Mouse (Mus musculus): ENCODE results near the gene Ppp6r3.
"Not testable (repeated sequence)": the region's sequence is repeated elsewhere in the genome, so short reads cannot be mapped to it uniquely, and the experiment has no call there.

Gene Ppp6r3

DNA sequence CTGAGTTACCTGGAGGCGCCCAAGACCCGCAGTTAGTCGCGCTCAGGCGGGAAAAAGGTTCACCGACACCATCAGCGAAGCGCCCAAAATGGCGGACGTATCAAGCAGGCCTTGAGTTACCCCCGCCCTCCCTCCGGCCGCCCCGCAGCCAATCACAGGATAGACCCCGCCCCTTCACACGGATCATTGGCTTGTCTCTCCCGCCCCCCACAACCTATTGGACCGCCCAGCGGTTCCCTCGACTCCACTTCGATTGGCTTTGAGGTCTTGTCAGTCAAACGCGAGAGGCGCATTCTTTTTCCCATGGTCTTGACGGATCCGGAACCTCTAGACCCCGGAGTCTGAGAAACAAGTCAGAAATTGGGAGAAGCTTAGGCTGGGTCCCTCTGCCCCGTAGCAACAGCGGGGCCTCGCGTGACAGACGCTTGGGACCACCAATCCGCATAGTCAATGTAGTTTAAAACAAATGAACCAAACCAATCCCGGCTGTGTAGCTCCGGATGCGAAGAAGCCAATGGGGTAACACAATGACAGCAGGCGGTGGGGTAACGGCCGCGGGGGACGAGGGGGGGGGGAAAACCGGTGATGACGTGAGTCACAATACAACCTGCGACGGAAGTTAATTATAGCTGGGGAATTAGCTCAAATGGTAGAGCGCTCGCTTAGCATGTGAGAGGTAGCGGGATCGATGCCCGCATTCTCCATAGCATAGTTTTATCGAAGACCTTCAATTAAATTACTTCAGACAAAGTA, at the start of gene Ppp6r3:
TSS of gene Ppp6r3 (minus strand) at position 118 of the 753 bp plus-strand sequence.
- DNase-seq = peak; percentile 100

- DNase-seq = no peak
Measured at GRCm38 (mm10) chr19:3625111-3625510, 49.6 kb upstream of the Ppp6r3 start.

DNA sequence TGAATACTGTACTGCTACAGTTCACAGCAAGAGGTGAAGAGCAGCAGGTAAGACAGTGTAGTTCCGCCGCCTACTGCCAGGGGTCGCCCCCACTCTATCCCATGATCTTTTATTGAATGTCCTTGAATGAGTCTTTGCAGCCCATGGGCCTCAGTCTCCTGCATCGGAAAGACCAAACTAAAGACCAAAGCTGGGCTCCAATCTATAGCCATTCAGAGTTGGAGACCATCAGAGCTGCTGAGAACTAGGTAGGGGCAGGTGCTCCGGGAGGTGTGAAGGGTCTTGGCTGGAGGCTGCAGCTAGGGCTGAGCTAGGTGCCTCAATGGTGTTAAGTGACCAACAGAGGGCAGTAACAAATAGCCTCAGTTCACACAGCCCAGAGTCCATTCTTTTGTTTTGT, 48.3 kb upstream of the Ppp6r3 start:
- no peak for DNase-seq

- DNase-seq = no peak
Measured at GRCm38 (mm10) chr19:3623294-3623693, 47.7 kb upstream of the Ppp6r3 start.

- DNase-seq = no peak
Measured at GRCm38 (mm10) chr19:3620871-3621270, 45.3 kb upstream of the Ppp6r3 start.

DNA sequence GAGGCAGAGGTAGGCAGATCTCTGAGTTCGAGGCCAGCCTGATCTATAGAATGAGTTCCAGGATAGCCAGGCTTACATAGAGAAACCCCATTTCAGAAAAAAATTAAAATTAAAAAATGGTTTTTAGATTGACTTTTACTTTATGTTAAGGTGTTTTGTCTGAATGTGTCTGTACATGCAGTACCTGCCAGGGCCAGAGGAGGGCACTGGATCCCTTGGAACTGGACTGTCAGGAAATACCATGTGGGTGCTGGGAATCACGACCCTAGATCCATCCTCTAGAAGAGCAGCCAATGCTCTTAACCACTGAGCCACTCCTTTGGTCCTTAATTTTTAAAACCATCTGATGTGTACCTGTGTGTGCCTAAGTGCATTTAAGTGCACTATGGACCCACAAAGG, 43.8 kb upstream of the Ppp6r3 start:
- no peak for DNase-seq

DNA sequence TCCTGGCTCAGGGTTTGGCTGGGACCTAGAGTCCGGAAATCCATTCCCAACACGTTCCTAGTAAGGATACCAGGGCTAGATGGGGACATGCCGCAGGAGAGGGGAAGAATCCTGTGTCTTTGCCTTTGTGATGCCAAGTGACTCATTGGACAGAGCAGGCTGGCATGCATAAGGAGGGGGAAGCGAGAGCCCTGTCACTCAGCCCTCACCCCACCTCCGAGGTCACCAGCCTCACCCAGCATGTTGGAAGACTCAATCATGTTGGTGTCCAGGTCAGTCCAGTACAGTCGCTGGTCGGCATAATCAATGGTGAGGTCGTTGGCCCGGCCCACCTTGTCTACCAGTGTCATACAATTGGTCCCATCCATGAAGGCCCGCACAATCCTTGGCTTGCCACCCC, 38.4 kb upstream of the Ppp6r3 start:
- DNase-seq = no peak

DNA sequence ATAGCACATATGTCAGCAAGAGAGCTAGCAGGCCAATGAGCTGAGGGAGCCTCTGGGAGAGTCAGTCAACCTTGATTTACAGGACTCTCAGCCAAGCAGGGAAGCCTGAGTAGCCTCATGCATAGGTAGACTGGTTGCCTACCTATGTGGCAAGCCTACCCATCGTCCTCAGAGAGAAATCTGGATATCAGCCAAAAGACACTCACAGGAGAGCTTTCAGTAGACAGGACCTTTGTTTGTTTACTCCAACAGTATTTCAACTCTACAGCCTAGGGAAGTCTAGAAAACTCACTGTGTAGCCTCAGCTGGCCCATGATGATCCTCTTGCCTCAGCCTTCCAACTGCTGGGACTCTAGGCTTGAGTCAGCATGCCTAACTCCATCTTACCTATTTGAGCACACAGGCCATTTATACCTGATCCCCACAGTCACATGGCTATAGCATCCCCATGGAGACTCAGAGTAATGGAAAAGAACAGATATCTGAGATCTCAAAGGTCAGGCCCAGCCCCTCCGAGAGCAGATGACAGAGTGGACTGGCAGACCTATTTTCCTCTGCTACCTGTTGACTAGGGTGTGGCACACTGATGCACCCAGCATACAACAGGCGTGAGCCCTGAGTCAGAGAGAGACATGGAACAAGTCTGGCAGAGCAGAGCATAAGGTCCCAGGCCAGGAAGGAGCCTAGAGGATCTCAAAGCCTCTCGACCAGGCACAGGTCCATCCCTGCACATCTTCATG, 37.2 kb upstream of the Ppp6r3 start:
- DNase-seq = no peak

DNA sequence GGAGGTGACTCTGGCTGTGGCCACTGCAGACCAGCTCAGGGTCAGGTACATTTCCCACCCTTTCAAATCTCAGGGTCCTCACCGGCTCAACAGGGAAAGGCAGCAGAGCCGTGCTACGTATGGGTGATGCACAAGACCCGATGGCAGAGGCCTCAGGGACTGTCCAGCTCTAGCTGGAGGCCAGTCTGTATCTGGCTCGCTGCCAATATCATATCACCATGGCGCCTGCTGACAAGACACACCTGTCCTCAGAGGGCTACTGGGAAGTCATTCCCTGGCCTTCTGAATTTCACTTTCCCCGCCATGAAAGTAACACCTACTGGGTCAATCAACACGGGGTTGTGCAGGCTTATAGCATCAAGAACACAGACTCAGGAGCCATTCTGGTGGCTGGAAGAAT, 36.2 kb upstream of the Ppp6r3 start:
- DNase-seq = peak; percentile 89

- DNase-seq = no peak
Measured at GRCm38 (mm10) chr19:3610886-3611285, 35.3 kb upstream of the Ppp6r3 start.

GRCm38 (mm10) chr19:3609826-3610225, 34.3 kb upstream of the Ppp6r3 start:
- no peak for DNase-seq

DNA sequence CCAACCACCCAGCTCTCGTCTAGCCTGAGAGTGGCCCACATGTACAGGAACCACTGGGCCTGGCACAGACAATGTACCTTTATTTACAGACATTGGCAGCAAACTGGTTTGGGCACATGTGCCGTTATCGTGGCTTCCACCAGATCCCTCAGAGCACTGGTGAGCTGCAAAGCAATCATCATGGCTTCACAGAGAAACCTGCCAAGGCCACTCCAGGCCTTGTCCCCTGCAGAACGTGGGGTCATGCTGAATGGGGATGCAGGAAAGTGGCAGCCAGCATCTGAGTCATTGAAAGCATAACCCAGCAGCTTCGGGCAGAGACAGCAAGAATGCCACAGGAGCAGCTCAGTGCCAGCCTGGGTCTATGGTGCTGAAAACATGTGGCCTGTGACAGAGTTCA, 18.8 kb upstream of the Ppp6r3 start:
- DNase-seq = peak; percentile 89

GRCm38 (mm10) chr19:3593379-3594055, 18.0 kb upstream of the Ppp6r3 start:
- no peak for DNase-seq

GRCm38 (mm10) chr19:3589968-3590367, 14.4 kb upstream of the Ppp6r3 start:
- no peak for DNase-seq

DNA sequence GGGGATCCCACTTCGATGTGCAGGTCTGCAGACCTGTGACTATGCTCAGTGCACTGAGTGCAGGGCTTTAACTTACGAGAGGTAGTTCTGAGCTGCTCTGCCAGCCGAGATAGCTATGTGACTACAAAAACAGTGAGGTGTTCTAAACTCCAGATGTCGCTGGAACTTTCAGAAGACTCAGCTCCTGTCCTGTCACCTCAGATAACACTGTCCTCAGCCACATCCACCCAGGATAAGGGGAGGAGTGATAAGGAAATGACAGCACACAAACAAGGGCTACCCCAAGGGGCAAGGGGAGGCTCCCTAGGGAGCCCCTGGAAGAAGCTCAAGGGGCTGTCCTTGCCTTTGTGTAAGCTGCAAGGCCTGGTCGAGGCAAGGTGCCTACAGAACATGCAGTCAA, 14.0 kb upstream of the Ppp6r3 start:
- DNase-seq = peak; percentile 87

- not testable (repeated sequence) for DNase-seq
Measured at GRCm38 (mm10) chr19:3587729-3588128, 12.2 kb upstream of the Ppp6r3 start.

GRCm38 (mm10) chr19:3586540-3586939, 11.0 kb upstream of the Ppp6r3 start:
- DNase-seq = peak; percentile 93

DNA sequence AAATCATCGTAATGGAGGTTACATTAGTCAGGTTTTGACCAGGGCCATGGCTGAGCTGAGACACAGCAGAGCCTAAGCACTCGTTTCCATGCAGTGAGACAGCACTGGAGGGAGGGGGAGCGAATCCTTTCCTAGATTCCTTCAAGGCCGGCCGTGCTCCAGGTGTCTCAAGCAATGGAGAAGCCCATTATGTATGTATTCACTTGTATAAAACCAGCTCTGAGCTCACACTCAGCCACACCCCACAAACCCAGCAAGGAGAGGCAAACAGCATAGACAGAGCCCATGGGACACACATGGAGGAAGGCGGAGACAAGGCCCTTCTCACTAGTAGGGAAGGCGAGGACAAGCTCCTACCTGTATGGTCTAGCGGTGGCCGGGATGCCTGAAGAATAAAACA, 10.5 kb upstream of the Ppp6r3 start:
- no peak for DNase-seq

GRCm38 (mm10) chr19:3581326-3581725, 5.8 kb upstream of the Ppp6r3 start:
- DNase-seq = peak; percentile 86

DNA sequence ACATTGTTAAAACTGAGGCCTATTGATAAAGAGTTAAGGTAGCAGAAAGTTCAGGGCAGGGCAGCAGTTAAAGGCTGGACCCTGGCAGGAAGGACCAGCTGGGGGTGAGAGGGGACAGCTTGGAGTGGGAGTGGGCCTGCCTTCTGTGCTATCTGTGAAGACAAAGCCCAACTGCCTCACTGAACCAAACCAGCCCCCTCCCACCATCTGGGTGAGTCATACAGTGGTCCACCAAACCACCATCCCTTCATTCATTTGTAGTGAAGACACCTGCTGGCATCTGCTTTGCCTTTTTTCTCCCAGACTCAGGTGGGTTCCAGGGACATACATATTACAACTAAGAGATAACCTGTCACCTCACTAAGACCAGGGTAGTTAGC, 2.4 kb upstream of the Ppp6r3 start:
- DNase-seq = no peak

DNA sequence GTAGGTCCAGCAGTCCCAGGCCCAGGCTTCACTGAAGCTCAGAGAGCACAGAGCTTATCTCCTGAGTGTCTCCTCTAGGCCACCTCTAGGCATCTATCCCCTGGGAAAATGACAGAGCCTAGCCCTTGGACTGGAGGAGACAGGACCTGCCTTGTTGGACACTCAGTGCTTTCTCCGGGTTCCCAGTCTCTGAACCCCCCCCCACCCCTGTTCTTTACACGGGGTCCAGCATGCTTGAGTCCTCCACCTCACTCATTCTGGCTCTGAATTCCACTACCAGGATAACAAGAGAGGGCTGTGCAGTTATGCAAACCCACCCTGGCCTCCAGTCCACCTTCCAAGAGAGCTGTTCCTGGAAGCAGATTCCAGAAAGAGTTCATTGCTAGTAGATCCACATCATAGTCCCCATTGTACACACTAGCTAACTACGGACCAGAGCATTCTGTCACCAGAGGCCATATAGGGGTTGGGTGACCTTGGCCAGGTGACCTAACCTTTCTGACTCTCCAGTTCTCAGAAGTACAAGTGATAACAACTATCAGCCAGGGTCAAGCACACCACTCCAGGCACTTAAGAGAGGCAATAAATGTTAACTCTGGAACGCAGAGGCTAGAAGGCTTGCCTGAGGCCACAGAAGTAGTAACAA, 1.8 kb upstream of the Ppp6r3 start:
- DNase-seq = peak; percentile 90

GRCm38 (mm10) chr19:3576451-3577264, 1.1 kb upstream of the Ppp6r3 start:
- DNase-seq = peak; percentile 94

GRCm38 (mm10) chr19:3575276-3575631, 295 bp downstream of the Ppp6r3 start:
- no peak for DNase-seq

Data from heart, adult 11 months (tissue).